Mouse (Mus musculus): ENCODE measurements around the gene Cyp2s1.

- TF ChIP-seq GATA1 (IDR thresholded peaks at IDR 0.05; ENCODE audit: low read length) (no peak), TAL1 (IDR thresholded peaks at IDR 0.05; ENCODE audit: low read length) (no peak)
These were observed 28.2 kb downstream of the Cyp2s1 start, which contains the start of gene Axl for GRCm38 (mm10) chr7:25788220-25789128.

All from erythroblast, embryonic 14.5 days (primary cell).